Mouse (Mus musculus): ENCODE measurements around the gene Pcyox1.

GRCm38 (mm10) chr6:86399995-86400394, 3.0 kb upstream of the Pcyox1 start:
- no peak for TF ChIP-seq POLR2A (IDR thresholded peaks at IDR 0.05; ENCODE audit: control insufficient read depth in 1 of 2, insufficient read depth in 1 of 2, low read depth in 1 of 2, low read length in 2 of 2, poor library complexity in 1 of 2)
- TF ChIP-seq ETS1 (IDR thresholded peaks at IDR 0.05; ENCODE audit: low read depth, low read length) = no peak
- TF ChIP-seq TAL1 (IDR thresholded peaks at IDR 0.05; ENCODE audit: low read length) = no peak
- TF ChIP-seq JUND (IDR thresholded peaks at IDR 0.05; ENCODE audit: low read depth, low read length) = no peak
- no peak for TF ChIP-seq RCOR1 (IDR thresholded peaks at IDR 0.05; ENCODE audit: low read depth, low read length)
